Mouse (Mus musculus) embryonic facial prominence, embryonic 10.5 days (tissue): ENCODE measurements around the gene Msgn1. TPM values are rescaled to one million over a fixed set of nuclear protein-coding genes. Genes with fewer than 3 reads are reported as not detected.

Experiments
- DNase-seq: peaks from one replicate; pipeline ENCODE4 v3.0.0-alpha.2; 2017; ENCODE audit warnings: low spot score
- H3K27ac ChIP-seq: fragments of 300-500 bp; sonication (generic); replicated peaks from 2 replicates; pipeline ENCODE4 v1.5.1; 2016; ENCODE audit warnings: mild to moderate bottlenecking
- H3K27me3 ChIP-seq: fragments of 300-500 bp; sonication (generic); replicated peaks from 2 replicates; pipeline ENCODE4 v1.6.1; 2016; ENCODE audit warnings: low read depth, mild to moderate bottlenecking; ENCODE audit not compliant: poor library complexity, severe bottlenecking
- H3K36me3 ChIP-seq: fragments of 300-500 bp; sonication (generic); replicated peaks from 2 replicates; pipeline ENCODE4 v1.6.1; 2016; ENCODE audit warnings: mild to moderate bottlenecking, moderate library complexity
- H3K4me1 ChIP-seq: fragments of 300-500 bp; sonication (generic); 2 replicates; pipeline ENCODE4 v1.6.1; 2016
- H3K4me3 ChIP-seq: fragments of 300-500 bp; sonication (generic); 2 replicates; pipeline ENCODE4 v1.5.1; 2016; ENCODE audit warnings: mild to moderate bottlenecking, moderate library complexity
- H3K9me3 ChIP-seq: fragments of 300-500 bp; sonication (generic); 2 replicates; pipeline ENCODE4 v1.6.1; 2016; ENCODE audit warnings: mild to moderate bottlenecking
- WGBS: fragments of 180-500 bp; shearing (Covaris S2); methylation state at CpG from one replicate; pipeline ENCODE4 v1.1.7; 2016; 5-methylcytosine and 5-hydroxymethylcytosine counted together
- polyA plus RNA-seq: library from polyadenylated mRNA; unstranded; fragments of >200 nt; fragmentation: Nextera tagmentation; extraction: Ambion mirVana; gene quantifications from 2 replicates; pipeline ENCODE4 v1.2.1, GENCODE M21; 2016

Gene Msgn1
- polyA plus RNA-seq, 1 experiment from 2014 or later: not detected

DNA sequence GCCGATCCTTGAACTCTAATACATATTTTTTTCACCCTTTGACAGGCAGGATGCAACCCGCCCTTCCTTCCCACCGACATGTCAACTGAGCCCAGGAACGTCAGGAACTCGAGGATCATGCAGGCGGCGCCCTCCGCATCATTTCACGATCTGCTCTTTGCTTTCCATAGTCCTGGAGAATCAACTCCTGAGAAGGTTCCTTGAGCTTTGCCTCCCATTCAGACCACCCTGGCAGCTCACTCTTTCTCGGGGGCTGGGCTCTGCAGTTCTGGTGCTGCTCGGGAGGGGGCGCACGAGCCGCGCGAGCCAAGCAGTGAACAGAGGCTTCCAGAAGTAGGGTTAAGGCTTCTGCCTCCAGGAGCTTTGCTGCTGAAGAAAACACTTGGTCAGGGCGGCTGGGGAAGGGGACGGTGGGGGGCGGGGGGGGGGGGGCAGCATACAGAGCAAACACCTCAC, 12.6 kb downstream of the Msgn1 start:
- Histone ChIP-seq H3K36me3 (no peaks in the 10 kb centered on the region), H3K27me3 (no peaks in the 10 kb centered on the region), H3K27ac (peak overlapping the region; percentile 30; the same call in 1 of the 2 replicates), H3K4me3 (peak overlapping the region; percentile 43; the same call in 1 of the 2 replicates), H3K4me1 (peaks cover 9% of the 10 kb centered on the region), H3K9me3 (no peaks in the 10 kb centered on the region)
- WGBS: 10% methylated on average over 18 of the region's 19 CpGs
- peak; percentile 87 for DNase-seq

DNA sequence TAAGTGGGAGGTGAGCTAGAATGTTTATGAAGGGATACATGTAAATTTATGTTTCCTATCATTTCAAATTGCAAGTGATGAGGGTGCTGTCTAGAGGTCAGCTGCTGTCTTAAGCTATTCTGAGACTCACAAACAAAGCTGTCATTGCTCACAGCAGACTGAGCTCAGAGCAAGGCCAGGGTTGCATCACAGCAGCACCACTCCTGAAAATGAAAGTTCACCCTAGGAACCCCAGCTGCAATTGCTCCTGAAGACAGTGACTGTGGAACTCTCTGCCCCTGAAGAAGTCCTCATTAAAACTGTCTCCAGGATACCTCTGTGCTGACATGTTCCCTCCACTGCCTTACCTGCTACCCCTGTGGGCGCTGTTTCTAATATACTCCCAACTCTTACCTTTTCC, 13.7 kb downstream of the Msgn1 start:
- no peak for DNase-seq
- H3K9me3 ChIP-seq: no peaks in the 10 kb centered on the region
- peaks cover 9% of the 10 kb centered on the region for H3K4me1 ChIP-seq
- no peak overlapping the region for H3K4me3 ChIP-seq
- WGBS: 91% methylated on average over 1 of the region's 1 CpGs
- no peaks in the 10 kb centered on the region for H3K27me3 ChIP-seq
- no peaks in the 10 kb centered on the region for H3K36me3 ChIP-seq
- no peak overlapping the region for H3K27ac ChIP-seq

DNA sequence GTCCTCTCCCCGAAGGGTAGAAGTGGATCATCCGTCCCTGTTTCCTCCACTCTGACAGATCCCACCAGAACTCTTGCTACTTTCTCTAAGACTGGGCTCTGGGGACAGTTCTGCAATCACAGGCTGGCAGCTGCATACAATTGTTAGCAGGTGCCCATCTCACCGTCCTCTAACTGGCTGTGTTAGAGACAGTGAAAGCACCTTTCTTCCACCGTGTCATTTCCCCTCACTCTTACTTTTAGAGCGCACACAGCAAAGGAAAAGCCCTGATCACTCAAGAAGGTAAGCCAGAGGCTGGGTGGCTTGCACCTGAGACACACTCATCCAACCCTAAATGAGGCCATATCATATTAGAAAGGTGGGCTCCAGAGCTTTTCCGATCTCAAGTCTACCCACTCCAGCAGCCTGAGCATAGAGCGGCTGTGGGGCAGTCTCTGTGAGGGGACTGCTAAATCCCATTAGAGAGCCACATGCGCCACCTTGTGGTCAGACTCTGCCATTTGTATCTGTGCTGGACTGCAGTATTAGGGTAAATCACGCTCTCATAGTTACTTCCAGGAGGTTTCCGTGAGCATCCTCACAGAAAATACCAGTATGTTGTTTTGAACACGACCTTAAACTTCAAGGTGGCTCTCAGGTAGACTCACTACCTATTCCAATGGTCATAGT, 30.2 kb downstream of the Msgn1 start:
- Histone ChIP-seq H3K27ac (no peak overlapping the region), H3K4me3 (peak overlapping the region; percentile 13; the same call in 1 of the 2 replicates), H3K27me3 (0 out of 2 replicates have a peak, but pooled peaks cover 3% of the 10 kb centered on the region), H3K9me3 (no peaks in the 10 kb centered on the region), H3K36me3 (no peaks in the 10 kb centered on the region), H3K4me1 (peaks cover 7% of the 10 kb centered on the region; the same call in 1 of the 2 replicates)
- peak; percentile 89 for DNase-seq
- 28% methylated on average over 11 of the region's 11 CpGs for whole genome bisulfite sequencing

DNA sequence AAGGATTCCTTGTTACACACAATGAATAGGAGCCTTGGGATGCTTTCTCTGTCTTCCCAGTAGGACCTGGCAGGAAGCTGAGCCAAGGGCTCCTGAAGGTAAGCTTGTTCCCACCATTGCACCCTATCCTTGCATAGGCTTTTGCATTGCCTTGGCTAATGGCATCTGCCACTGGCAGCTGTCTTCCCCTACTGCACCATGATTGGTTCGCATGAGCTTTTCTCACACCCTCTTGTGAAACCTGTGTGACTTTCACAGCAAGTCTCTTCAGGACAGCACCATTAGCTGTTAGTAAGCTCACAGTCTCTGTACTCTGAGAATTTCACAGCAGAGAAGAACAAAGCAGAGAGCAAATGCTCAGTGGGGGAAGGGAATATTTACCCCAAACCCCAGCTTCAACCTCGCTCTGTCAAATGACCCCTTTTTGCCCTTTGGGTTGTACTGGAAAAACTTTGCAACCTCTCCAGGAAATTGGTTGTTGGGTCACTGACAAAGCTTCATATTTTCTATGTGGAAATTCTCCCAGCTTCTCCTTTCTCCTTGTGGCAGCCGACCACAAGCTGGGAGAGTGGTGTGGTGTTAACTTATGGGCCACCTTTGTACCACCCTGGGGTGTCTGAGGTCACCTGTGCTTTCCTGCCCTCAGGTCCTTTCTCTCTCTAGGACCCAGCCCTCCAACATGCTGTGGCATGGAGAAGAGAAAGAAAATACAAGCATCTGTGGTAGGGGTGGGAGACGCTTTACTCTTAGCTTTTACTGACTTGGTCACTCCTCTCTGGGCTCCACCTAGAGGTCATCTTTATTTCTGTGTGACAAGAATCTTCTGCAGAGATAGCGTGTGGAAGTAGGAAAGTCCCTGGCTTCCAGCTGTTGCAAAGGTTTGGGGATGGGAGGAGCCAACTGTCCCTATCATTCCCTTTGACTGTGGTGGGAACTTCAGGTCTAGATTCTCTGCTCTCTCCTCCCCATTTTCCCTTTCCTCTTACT, 31.1 kb downstream of the Msgn1 start:
- no peak for DNase-seq
- Histone ChIP-seq H3K27ac (no peak overlapping the region), H3K9me3 (no peaks in the 10 kb centered on the region), H3K4me1 (peaks cover 7% of the 10 kb centered on the region; the same call in 1 of the 2 replicates), H3K36me3 (no peaks in the 10 kb centered on the region), H3K4me3 (no peak overlapping the region), H3K27me3 (0 out of 2 replicates have a peak, but pooled peaks cover 3% of the 10 kb centered on the region)
- 51% methylated on average over 5 of the region's 5 CpGs for WGBS

DNA sequence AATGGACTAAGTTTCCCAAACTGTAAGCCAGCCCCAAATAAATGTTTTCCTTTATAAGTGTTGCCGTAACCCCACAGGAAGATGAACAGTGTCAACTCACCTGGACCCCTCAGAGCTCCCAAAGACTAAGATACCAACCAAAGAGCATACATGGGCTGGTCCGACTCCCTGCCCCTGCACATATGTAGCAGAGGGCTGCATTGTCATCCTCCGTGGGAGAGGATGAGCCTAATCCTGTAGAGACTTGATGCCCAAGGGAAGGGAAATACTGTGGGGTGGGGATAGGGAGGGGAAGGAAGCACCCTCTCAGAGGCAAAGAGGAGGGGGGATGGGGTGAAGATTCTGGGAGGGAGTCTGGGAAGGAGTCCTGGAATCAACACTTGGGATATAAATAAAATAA, 50.1 kb downstream of the Msgn1 start:
- WGBS: 86% methylated on average over 3 of the region's 3 CpGs

More for the DNA sequence above, 50.1 kb downstream of the Msgn1 start:
- Histone ChIP-seq H3K4me3 (no peak overlapping the region), H3K36me3 (no peaks in the 10 kb centered on the region), H3K4me1 (no peaks in the 10 kb centered on the region), H3K27ac (no peak overlapping the region), H3K9me3 (no peaks in the 10 kb centered on the region), H3K27me3 (no peaks in the 10 kb centered on the region)
- no peak for DNase-seq

Other genes starting within 250 kb of the Msgn1 start
- gene Kcns3, start 57.9 kb downstream of the Msgn1 start, polyA plus RNA-seq: 0.11 and 0.30 TPM in 2 replicates
- gene Gen1, start 56.8 kb upstream of the Msgn1 start, polyA plus RNA-seq: 17.2 and 20.0 TPM in 2 replicates
- gene Smc6, start 56.9 kb upstream of the Msgn1 start, polyA plus RNA-seq: 134 and 135 TPM in 2 replicates
- 0.54 and 0.70 TPM in 2 replicates for gene Vsnl1, start 227.6 kb upstream of the Msgn1 start, polyA plus RNA-seq
- 0.26 and 0.36 TPM in 2 replicates for gene Rad51ap2, start 247.1 kb upstream of the Msgn1 start, polyA plus RNA-seq